Mouse (Mus musculus) CH12.LX (cell line): ENCODE measurements around the gene Smim14.

ENCODE experiments used
- CHD2 ChIP-seq: IDR thresholded peaks from 2 replicates; pipeline ENCODE4 v1.6.1; 2011; ENCODE audit warnings: low read length, improper control_type of control experiment
- CTCF ChIP-seq, 2 experiments: IDR thresholded peaks in 1 of 2; conservative IDR thresholded peaks in 1 of 2; 2 replicates each; pipeline ENCODE4 v1.5.1; 2011 to 2012; ENCODE audit warnings: low read depth in 2 of 2, low read length in 2 of 2, improper control_type of control experiment in 1 of 2, inconsistent platforms in 1 of 2, mild to moderate bottlenecking in 1 of 2, moderate library complexity in 1 of 2
- E2F4 ChIP-seq: IDR thresholded peaks from 2 replicates; pipeline ENCODE4 v1.6.1; 2011; ENCODE audit warnings: low read depth, low read length, improper control_type of control experiment; ENCODE audit not compliant: insufficient replicate concordance
- EP300 ChIP-seq: IDR thresholded peaks from 2 replicates; pipeline ENCODE4 v1.6.1; 2011; ENCODE audit warnings: low read length, improper control_type of control experiment
- GABPA ChIP-seq: IDR thresholded peaks from 2 replicates; pipeline ENCODE4 v1.6.1; 2012; ENCODE audit warnings: low read depth, low read length, improper control_type of control experiment, inconsistent platforms; ENCODE audit not compliant: insufficient replicate concordance
- MAX ChIP-seq: IDR thresholded peaks from 2 replicates; pipeline ENCODE4 v1.6.1; 2011; ENCODE audit warnings: low read length, improper control_type of control experiment
- MAZ ChIP-seq: IDR thresholded peaks from 2 replicates; pipeline ENCODE4 v1.6.1; 2012; ENCODE audit warnings: low read depth, mild to moderate bottlenecking, inconsistent platforms, low read length, improper control_type of control experiment, moderate library complexity
- MYC ChIP-seq: IDR thresholded peaks from 2 replicates; pipeline ENCODE4 v1.6.1; 2011; ENCODE audit warnings: low read depth, mild to moderate bottlenecking, improper control_type of control experiment, low read length
- POLR2A ChIP-seq: IDR thresholded peaks from 2 replicates; pipeline ENCODE4 v1.6.1; 2011; ENCODE audit warnings: low read depth, mild to moderate bottlenecking, improper control_type of control experiment, low read length
- RAD21 ChIP-seq: IDR thresholded peaks from 2 replicates; pipeline ENCODE4 v1.6.1; 2011; ENCODE audit warnings: low read depth, mild to moderate bottlenecking, low read length, improper control_type of control experiment, moderate library complexity
- TBP ChIP-seq: conservative IDR thresholded peaks from 2 replicates; pipeline ENCODE4 v1.6.1; 2011; ENCODE audit warnings: low read depth, low read length, improper control_type of control experiment
- TCF12 ChIP-seq: IDR thresholded peaks from 2 replicates; pipeline ENCODE4 v1.6.1; 2014; ENCODE audit warnings: low read depth, mild to moderate bottlenecking, inconsistent platforms, low read length, improper control_type of control experiment
- USF1 ChIP-seq: IDR thresholded peaks from 2 replicates; pipeline ENCODE4 v1.6.1; 2014; ENCODE audit warnings: low read depth, mild to moderate bottlenecking, inconsistent platforms, low read length, improper control_type of control experiment
- ZNF384 ChIP-seq: IDR thresholded peaks from 2 replicates; pipeline ENCODE4 v1.6.1; 2012; ENCODE audit warnings: low read depth, low read length, improper control_type of control experiment, inconsistent platforms

DNA sequence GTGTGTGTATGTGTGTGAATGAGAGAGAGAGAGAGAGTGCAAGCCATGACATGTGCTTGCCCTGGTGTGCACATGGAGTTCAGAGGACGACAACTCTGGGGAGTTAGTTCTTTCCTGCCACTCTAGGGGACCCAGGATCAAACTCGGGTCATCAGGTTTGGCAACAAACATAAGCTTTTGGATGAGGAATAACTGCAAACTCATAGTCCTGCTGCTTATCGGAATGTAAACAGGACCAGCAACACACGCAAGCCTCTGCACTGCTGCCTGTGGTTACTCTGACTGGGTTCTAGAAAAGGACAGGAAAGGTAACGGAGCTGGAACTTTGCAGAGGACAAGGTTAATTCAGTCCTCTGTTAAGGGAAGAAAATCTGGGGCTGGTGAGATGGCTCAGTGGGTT, 111.7 kb downstream of the Smim14 start:
- TF ChIP-seq MYC (no peak), TBP (no peak), MAX (no peak), POLR2A (no peak), MAZ (no peak), CTCF (conservative IDR thresholded peaks at IDR 0.05 in 1 of 2, IDR thresholded peaks at IDR 0.05 in 1 of 2; ENCODE audit: low read depth in 2 of 2, low read length in 2 of 2) (no peak), CHD2 (no peak), GABPA (no peak), E2F4 (no peak), USF1 (no peak), RAD21 (no peak), ZNF384 (no peak), EP300 (no peak), TCF12 (no peak)
